Mouse (Mus musculus) yolk sac, embryonic 10.5 days (tissue): ENCODE data around the gene Egf.

Source experiments
- DNase-seq: peaks from one replicate; pipeline ENCODE4 v3.0.0-alpha.2; 2017; ENCODE audit warnings: low spot score

Gene Egf

GRCm38 (mm10) chr3:129723311-129723710, 31.8 kb downstream of the Egf start:
- DNase-seq: no peak

DNA sequence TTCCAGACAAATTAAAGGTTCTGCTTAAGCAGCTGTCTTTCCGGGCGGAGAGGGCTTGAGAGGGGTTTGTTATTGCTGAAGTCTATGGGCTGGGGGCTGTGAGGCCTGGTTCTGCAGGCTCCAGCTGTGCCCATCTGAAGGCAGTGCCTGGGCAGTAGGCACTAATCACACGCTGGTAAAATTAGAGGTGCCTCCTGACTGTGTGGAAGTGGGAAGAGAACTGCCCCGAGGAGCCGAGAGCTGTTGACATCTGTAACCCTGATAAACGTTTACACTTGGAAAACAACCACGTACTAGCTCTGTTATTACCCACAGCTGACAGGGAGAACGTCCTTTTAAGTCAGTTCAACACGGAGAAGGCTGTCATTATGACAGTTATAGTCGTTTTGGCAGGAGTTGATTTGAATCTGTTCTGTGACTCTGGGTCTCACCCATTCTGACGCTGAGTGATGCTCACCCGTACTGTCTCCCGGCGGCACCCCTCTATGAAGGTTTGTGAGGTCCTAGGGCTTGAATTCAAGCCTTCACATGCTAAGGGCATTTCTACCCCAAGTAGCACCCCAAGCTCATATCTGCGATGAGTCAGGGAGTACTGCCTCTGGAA, 40.5 kb downstream of the Egf start:
- no peak for DNase-seq

DNA sequence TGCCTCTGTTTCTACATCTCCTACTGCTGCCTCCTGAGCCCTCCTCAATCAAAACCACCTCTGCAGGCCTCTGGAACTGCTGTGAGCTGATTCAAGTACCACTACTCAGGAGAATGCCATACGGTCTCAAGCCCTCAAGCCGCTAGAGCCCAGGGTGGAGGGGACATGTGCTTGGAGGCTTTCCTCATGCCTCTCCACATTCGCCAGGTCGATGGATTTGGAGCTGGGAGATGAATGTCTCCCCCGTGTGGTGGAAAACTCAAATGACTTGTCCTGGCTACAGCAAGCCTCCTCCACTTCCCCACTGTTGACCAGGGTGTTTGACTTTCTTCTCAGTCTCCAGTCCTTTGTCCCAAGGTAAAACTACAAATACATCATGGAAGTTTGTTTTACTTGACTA, 47.0 kb downstream of the Egf start:
- peak; percentile 32 for DNase-seq

- DNase-seq: no peak
These were observed 56.2 kb downstream of the Egf start for GRCm38 (mm10) chr3:129698882-129699281.

GRCm38 (mm10) chr3:129698365-129698764, 56.8 kb downstream of the Egf start:
- no peak for DNase-seq

GRCm38 (mm10) chr3:129697691-129698090, 57.4 kb downstream of the Egf start:
- no peak for DNase-seq

GRCm38 (mm10) chr3:129695943-129696342, 59.2 kb downstream of the Egf start:
- DNase-seq: no peak

- no peak for DNase-seq
These were observed 61.5 kb downstream of the Egf start for GRCm38 (mm10) chr3:129693581-129693980.

DNA sequence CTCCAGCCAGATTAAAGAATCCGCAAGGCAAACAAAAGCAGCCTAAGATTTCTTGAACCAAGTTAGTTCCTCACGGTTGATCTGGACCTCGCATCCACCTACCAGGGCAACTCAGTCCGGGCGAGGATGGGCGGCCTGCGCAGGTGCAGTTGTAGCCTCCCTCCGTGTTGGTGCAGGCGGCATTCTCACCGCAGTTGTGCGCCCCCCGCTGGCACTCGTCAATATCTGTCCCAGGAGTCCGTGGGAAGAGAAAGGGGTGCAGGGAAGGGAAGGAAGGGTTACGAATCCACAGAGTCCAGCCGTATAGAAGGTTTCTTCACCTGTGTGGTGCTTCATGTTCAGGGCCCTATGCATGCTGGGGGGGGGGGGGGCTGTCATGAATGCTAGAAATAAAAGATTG, 62.3 kb downstream of the Egf start:
- no peak for DNase-seq

DNA sequence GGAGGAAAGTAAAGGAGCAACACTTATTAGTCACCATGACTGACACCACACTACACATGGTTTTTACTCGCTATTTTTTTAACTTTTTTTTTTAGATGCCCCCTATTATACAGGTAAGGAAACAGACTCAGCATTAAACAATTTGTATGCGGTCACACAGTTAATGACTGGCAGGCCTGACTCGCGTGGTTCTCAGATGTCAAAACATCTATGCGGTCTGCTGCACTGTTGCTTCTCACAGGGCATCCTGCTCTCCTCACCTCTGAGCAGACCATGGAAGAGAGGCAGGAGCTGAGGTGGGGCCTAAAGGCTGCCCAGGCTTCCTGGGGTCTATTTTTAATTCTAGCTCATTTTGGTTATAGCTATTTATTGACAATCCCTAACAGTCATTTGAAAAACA, 67.7 kb downstream of the Egf start:
- DNase-seq: no peak

GRCm38 (mm10) chr3:129686698-129687333, 68.3 kb downstream of the Egf start:
- DNase-seq: peak; percentile 46

DNA sequence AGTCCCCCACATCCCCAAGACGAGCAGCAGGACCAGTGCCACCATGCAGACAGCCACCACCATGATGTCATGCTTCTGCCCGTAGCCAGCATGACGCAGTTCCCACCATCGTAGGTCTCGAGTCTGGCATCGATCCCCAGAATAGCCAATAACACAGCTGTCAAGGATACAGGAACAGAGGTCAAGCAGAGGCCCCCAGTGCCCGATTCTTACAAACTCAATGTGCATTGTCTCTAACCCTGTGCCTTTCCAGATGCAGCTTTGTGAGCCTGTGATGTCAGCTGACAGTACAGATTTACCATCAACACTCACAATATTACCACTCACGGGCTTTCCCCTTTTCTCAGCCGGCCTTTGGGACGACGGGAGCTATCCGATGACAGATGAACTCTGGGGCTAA, 68.9 kb downstream of the Egf start:
- no peak for DNase-seq

GRCm38 (mm10) chr3:129683060-129683679, 71.9 kb downstream of the Egf start:
- no peak for DNase-seq

GRCm38 (mm10) chr3:129682389-129682788, 72.7 kb downstream of the Egf start:
- peak; percentile 27 for DNase-seq

DNA sequence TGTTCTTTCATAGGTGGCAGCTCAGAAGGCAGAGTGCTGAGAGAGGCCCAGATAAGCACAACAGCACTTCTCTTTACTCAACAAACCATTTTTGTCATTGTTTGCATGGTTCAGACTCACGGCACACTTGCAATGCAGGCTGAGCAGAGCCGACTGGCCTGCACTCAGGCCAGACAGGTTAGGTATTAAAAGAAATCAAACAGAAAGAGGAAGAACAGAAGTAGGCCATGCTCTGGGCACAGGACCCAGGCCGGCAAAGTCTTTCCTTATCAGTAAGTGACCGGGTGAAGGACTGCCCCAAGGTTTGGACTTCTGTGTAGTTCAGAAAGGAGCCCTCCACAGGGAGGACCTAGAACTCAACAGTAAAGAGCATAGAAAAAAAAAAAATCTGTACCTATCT, 73.3 kb downstream of the Egf start:
- peak; percentile 62 for DNase-seq

- no peak for DNase-seq
These were observed 74.9 kb downstream of the Egf start for GRCm38 (mm10) chr3:129680258-129680657.

DNA sequence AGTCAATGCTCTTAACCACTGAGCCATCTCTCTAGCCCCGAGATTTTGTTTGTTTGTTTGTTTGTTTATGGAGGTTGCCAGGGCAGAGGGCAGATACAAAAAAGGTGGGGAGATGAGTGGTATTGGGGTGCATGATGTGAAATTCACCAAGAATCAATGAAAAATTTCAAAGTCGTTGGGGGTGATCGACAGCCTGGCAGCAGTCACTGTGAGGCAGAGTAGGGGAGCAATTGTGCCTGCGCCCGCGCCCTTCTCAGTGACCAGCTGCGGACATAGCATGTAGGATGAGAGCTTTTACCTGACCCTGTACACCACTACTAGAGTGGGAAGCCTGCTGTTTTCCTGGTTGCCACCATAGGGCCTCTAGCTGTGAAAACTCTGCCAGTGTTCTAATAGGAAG, 79.2 kb downstream of the Egf start:
- DNase-seq: no peak

DNA sequence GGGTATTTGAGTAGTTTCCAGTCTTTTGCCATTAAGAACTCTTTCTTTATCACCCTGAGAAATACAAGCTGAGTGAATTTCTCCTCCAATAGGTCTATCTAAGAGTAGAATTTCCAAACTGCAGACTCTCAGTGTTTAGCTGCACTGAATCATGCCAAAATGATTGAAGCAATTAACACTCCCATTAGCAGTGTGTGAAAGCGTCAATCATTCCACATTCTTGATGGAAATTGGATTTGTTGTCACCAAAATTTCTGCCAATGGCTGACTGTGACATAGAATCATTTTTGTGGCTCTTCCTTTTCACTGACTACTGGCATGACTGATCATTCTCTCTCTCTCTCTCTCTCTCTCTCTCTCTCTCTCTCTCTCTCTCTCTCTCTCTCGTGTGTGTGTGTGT, 91.2 kb downstream of the Egf start:
- DNase-seq: no peak

DNA sequence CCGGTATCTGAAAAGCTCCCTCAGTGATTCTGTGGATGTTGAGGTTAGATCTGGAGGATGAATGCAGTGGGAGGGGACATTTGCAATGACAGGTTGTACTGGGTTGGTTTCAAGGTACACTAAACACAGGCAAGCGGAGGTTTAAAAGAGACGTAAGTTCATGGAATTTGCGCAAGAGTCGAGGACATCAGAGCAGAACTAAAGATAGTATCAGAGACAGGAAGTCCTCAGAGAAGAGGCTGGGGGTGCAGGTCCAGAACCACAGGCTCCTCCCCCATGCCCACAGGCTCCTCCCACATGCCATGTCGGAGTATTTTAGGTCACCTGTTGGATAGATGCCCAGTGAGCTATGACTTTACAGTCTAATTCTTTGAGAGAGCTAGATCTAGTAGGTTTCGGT, 96.3 kb downstream of the Egf start:
- no peak for DNase-seq

GRCm38 (mm10) chr3:129657775-129658174, 97.3 kb downstream of the Egf start:
- no peak for DNase-seq

GRCm38 (mm10) chr3:129657222-129657621, 97.9 kb downstream of the Egf start:
- no peak for DNase-seq

- DNase-seq: no peak
These were observed 98.6 kb downstream of the Egf start for GRCm38 (mm10) chr3:129656540-129656939.

- DNase-seq: no peak
These were observed 102.6 kb downstream of the Egf start for GRCm38 (mm10) chr3:129652476-129652875.

GRCm38 (mm10) chr3:129651765-129652164, 103.4 kb downstream of the Egf start:
- DNase-seq: no peak
